Mouse (Mus musculus) stomach, embryonic 15.5 days (tissue): ENCODE data around the gene Slc2a6. TPM values are rescaled to one million over a fixed set of nuclear protein-coding genes. Genes with fewer than 3 reads are reported as not detected.

Experiments
- ATAC-seq: fragments of 200-750 bp; cut with Nextera tagmentation; 2 replicates; pipeline ENCODE4 v1.8.0; 2017; ENCODE audit warnings: low read depth, moderate number of reproducible peaks, moderate TSS enrichment; ENCODE audit not compliant: insufficient read depth, low FRiP score
- H3K27ac ChIP-seq: fragments of 300-500 bp; sonication (generic); 2 replicates; pipeline ENCODE4 v1.5.1; 2015; ENCODE audit warnings: mild to moderate bottlenecking, inconsistent platforms
- H3K27me3 ChIP-seq: fragments of 300-500 bp; sonication (generic); replicated peaks from 2 replicates; pipeline ENCODE4 v1.6.1; 2015; ENCODE audit warnings: inconsistent platforms
- H3K36me3 ChIP-seq: fragments of 300-500 bp; sonication (generic); 2 replicates; pipeline ENCODE4 v1.6.1; 2015; ENCODE audit warnings: inconsistent platforms
- H3K4me1 ChIP-seq: fragments of 300-500 bp; sonication (generic); 2 replicates; pipeline ENCODE4 v1.6.1; 2015; ENCODE audit warnings: inconsistent platforms
- H3K4me2 ChIP-seq: fragments of 300-500 bp; sonication (generic); 2 replicates; pipeline ENCODE4 v1.6.1; 2015; ENCODE audit warnings: mild to moderate bottlenecking, inconsistent platforms
- H3K4me3 ChIP-seq: fragments of 300-500 bp; sonication (generic); replicated peaks from 2 replicates; pipeline ENCODE4 v1.5.1; 2015; ENCODE audit warnings: inconsistent platforms
- H3K9ac ChIP-seq: fragments of 300-500 bp; sonication (generic); 2 replicates; pipeline ENCODE4 v1.6.1; 2015; ENCODE audit warnings: inconsistent platforms
- H3K9me3 ChIP-seq: fragments of 300-500 bp; sonication (generic); 2 replicates; pipeline ENCODE4 v1.6.1; 2016; ENCODE audit warnings: inconsistent platforms
- WGBS: fragments of 180-500 bp; shearing (Covaris S2); methylation state at CpG from one replicate; pipeline ENCODE4 v1.1.7; 2015; 5-methylcytosine and 5-hydroxymethylcytosine counted together
- polyA plus RNA-seq: library from polyadenylated mRNA; unstranded; fragments of >200 nt; fragmentation: Nextera tagmentation; extraction: Ambion mirVana; gene quantifications from 2 replicates; pipeline ENCODE4 v1.2.1, GENCODE M21; 2015

Gene Slc2a6
- polyA plus RNA-seq, 1 experiment from 2014 or later: 1.3 TPM

GRCm38 (mm10) chr2:26997993-26998392, 29.8 kb downstream of the Slc2a6 start:
- no peak for ATAC-seq
- H3K9ac ChIP-seq: no peak overlapping the region
- no peak overlapping the region for H3K4me2 ChIP-seq
- H3K4me3 ChIP-seq: no peak overlapping the region
- no peaks in the 10 kb centered on the region for H3K27me3 ChIP-seq
- H3K27ac ChIP-seq: no peak overlapping the region
- WGBS: 91% methylated on average over 7 of the region's 7 CpGs
- no peaks in the 10 kb centered on the region for H3K4me1 ChIP-seq
- no peaks in the 10 kb centered on the region for H3K36me3 ChIP-seq
- no peaks in the 10 kb centered on the region for H3K9me3 ChIP-seq

- Histone ChIP-seq H3K4me3 (no peak overlapping the region), H3K4me2 (no peak overlapping the region), H3K9ac (no peak overlapping the region), H3K36me3 (no peaks in the 10 kb centered on the region), H3K9me3 (no peaks in the 10 kb centered on the region), H3K27ac (no peak overlapping the region), H3K4me1 (no peaks in the 10 kb centered on the region), H3K27me3 (no peaks in the 10 kb centered on the region)
- ATAC-seq: no peak
- WGBS: 83% methylated on average over 1 of the region's 1 CpGs
These were observed 30.3 kb downstream of the Slc2a6 start for GRCm38 (mm10) chr2:26997498-26997897.

GRCm38 (mm10) chr2:26993936-26994335, 33.9 kb downstream of the Slc2a6 start:
- Histone ChIP-seq H3K4me2 (no peak overlapping the region), H3K27me3 (no peaks in the 10 kb centered on the region), H3K4me1 (no peaks in the 10 kb centered on the region), H3K36me3 (no peaks in the 10 kb centered on the region), H3K4me3 (no peak overlapping the region), H3K9me3 (no peaks in the 10 kb centered on the region), H3K9ac (no peak overlapping the region), H3K27ac (no peak overlapping the region)
- no peak for ATAC-seq
- 73% methylated on average over 3 of the region's 3 CpGs for WGBS

- H3K36me3 ChIP-seq: no peaks in the 10 kb centered on the region
- no peak for ATAC-seq
- no peak overlapping the region for H3K27ac ChIP-seq
- 83% methylated on average over 5 of the region's 5 CpGs for WGBS
- no peaks in the 10 kb centered on the region for H3K27me3 ChIP-seq
- H3K4me3 ChIP-seq: no peak overlapping the region
- H3K9ac ChIP-seq: no peak overlapping the region
- no peak overlapping the region for H3K4me2 ChIP-seq
- no peaks in the 10 kb centered on the region for H3K9me3 ChIP-seq
- no peaks in the 10 kb centered on the region for H3K4me1 ChIP-seq
These were observed 43.2 kb downstream of the Slc2a6 start for GRCm38 (mm10) chr2:26984640-26985039.

GRCm38 (mm10) chr2:26984179-26984578, 43.6 kb downstream of the Slc2a6 start:
- Histone ChIP-seq H3K27ac (no peak overlapping the region), H3K4me1 (no peaks in the 10 kb centered on the region), H3K36me3 (no peaks in the 10 kb centered on the region), H3K4me2 (no peak overlapping the region), H3K9ac (no peak overlapping the region), H3K27me3 (no peaks in the 10 kb centered on the region), H3K9me3 (no peaks in the 10 kb centered on the region), H3K4me3 (no peak overlapping the region)
- WGBS: 63% methylated on average over 2 of the region's 2 CpGs
- no peak for ATAC-seq

- Histone ChIP-seq H3K27ac (no peak overlapping the region), H3K9me3 (no peaks in the 10 kb centered on the region), H3K9ac (no peak overlapping the region), H3K4me3 (no peak overlapping the region), H3K36me3 (no peaks in the 10 kb centered on the region), H3K27me3 (no peaks in the 10 kb centered on the region), H3K4me1 (no peaks in the 10 kb centered on the region), H3K4me2 (no peak overlapping the region)
- no peak for ATAC-seq
- 66% methylated on average over 1 of the region's 1 CpGs for WGBS
These were observed 47.4 kb downstream of the Slc2a6 start for GRCm38 (mm10) chr2:26980361-26980760.

- Histone ChIP-seq H3K4me3 (no peak overlapping the region), H3K4me1 (0 out of 2 replicates have a peak, but pooled peaks cover 3% of the 10 kb centered on the region), H3K9ac (no peak overlapping the region), H3K27ac (no peak overlapping the region), H3K27me3 (no peaks in the 10 kb centered on the region), H3K4me2 (no peak overlapping the region), H3K9me3 (no peaks in the 10 kb centered on the region), H3K36me3 (no peaks in the 10 kb centered on the region)
- no peak for ATAC-seq
- 30% methylated on average over 4 of the region's 4 CpGs for WGBS
These were observed 53.8 kb downstream of the Slc2a6 start for GRCm38 (mm10) chr2:26973960-26974359.

GRCm38 (mm10) chr2:26973116-26973515, 54.7 kb downstream of the Slc2a6 start, which contains the start of gene Adamts13:
TSS of gene Adamts13 (plus strand) at chr2:26973416.
- no peak for ATAC-seq
- 58% methylated on average over 3 of the region's 3 CpGs for WGBS

More at GRCm38 (mm10) chr2:26973116-26973515, 54.7 kb downstream of the Slc2a6 start, which contains the start of gene Adamts13:
- Histone ChIP-seq H3K4me2 (no peak within 1 kb of the TSS), H3K9me3 (no peaks in the 10 kb centered on the region), H3K4me1 (0 out of 2 replicates have a peak, but pooled peaks cover 3% of the 10 kb centered on the region), H3K4me3 (no peak within 1 kb of the TSS), H3K27ac (no peak within 1 kb of the TSS), H3K27me3 (no peaks in the 10 kb centered on the region), H3K36me3 (no peaks in the 10 kb centered on the region), H3K9ac (no peak within 1 kb of the TSS)

Other genes starting within 250 kb of the Slc2a6 start
- 0.12 and 0.17 TPM in 2 replicates for gene Abo, start 163.0 kb downstream of the Slc2a6 start, polyA plus RNA-seq
- gene Surf6, start 125.1 kb downstream of the Slc2a6 start, polyA plus RNA-seq: 24.9 and 25.2 TPM in 2 replicates
- gene Med22, start 117.3 kb downstream of the Slc2a6 start, polyA plus RNA-seq: 40.3 and 45.7 TPM in 2 replicates
- 494 and 609 TPM in 2 replicates for gene Rpl7a, start 117.2 kb downstream of the Slc2a6 start, polyA plus RNA-seq
- 40.4 and 40.8 TPM in 2 replicates for gene Surf2, start 111.6 kb downstream of the Slc2a6 start, polyA plus RNA-seq
- gene Surf1, start 111.5 kb downstream of the Slc2a6 start, polyA plus RNA-seq: 62.1 and 65.7 TPM in 2 replicates
- gene Surf4, start 94.1 kb downstream of the Slc2a6 start, polyA plus RNA-seq: 212 and 245 TPM in 2 replicates
- gene Stkld1, start 94.0 kb downstream of the Slc2a6 start, polyA plus RNA-seq: 0.08 TPM in 1 of 2 replicates, not detected in the other
- gene Rexo4, start 63.6 kb downstream of the Slc2a6 start, polyA plus RNA-seq: 40.0 and 44.6 TPM in 2 replicates
- gene Adamts13, start 54.6 kb downstream of the Slc2a6 start, polyA plus RNA-seq: 0.15 and 0.31 TPM in 2 replicates
- 61.6 and 65.4 TPM in 2 replicates for gene Cacfd1, start 18.1 kb downstream of the Slc2a6 start, polyA plus RNA-seq
- 0.28 and 1.3 TPM in 2 replicates for gene Mymk, start 44.2 kb upstream of the Slc2a6 start, polyA plus RNA-seq
- gene Adamtsl2, start 51.4 kb upstream of the Slc2a6 start, polyA plus RNA-seq: 3.0 and 3.8 TPM in 2 replicates
- gene Fam163b, start 114.5 kb upstream of the Slc2a6 start, polyA plus RNA-seq: 0.15 and 0.19 TPM in 2 replicates
- gene Dbh, start 137.2 kb upstream of the Slc2a6 start, polyA plus RNA-seq: 1.3 and 3.1 TPM in 2 replicates
- 15.0 and 16.1 TPM in 2 replicates for gene Sardh, start 220.3 kb upstream of the Slc2a6 start, polyA plus RNA-seq